Mouse (Mus musculus) midbrain, postnatal 0 days (tissue): ENCODE data around the gene Gm49394. TPM values are rescaled to one million over a fixed set of nuclear protein-coding genes. Genes with fewer than 3 reads are reported as not detected.

ENCODE experiments used
- ATAC-seq: fragments of 200-750 bp; cut with Nextera tagmentation; 2 replicates; pipeline ENCODE4 v1.8.0; 2017; ENCODE audit warnings: moderate number of reproducible peaks, mild to moderate bottlenecking, moderate TSS enrichment, moderate library complexity; ENCODE audit not compliant: low FRiP score
- DNase-seq: peaks from one replicate; pipeline ENCODE4 v3.0.0-alpha.2; 2015; ENCODE audit warnings: low spot score
- H3K27ac ChIP-seq: fragments of 300-500 bp; sonication (generic); 2 replicates; pipeline ENCODE4 v1.5.1; 2014; ENCODE audit warnings: low read depth, mild to moderate bottlenecking, low read length, mixed read lengths
- H3K27me3 ChIP-seq: fragments of 300-500 bp; sonication (generic); 2 replicates; pipeline ENCODE4 v1.6.1; 2014; ENCODE audit warnings: low read length, control low read depth, mixed read lengths; ENCODE audit not compliant: insufficient read depth
- H3K36me3 ChIP-seq: fragments of 300-500 bp; sonication (generic); 2 replicates; pipeline ENCODE4 v1.6.1; 2014; ENCODE audit warnings: low read length, control low read depth, mixed read lengths; ENCODE audit not compliant: insufficient read depth
- H3K4me1 ChIP-seq: fragments of 300-500 bp; sonication (generic); 2 replicates; pipeline ENCODE4 v1.6.1; 2014; ENCODE audit warnings: mild to moderate bottlenecking, control low read depth, antibody characterized with exemption, low read length, mixed read lengths; ENCODE audit not compliant: insufficient read depth
- H3K4me2 ChIP-seq: fragments of 300-500 bp; sonication (generic); 2 replicates; pipeline ENCODE4 v1.6.1; 2014; ENCODE audit warnings: low read depth, mild to moderate bottlenecking, low read length, mixed read lengths; ENCODE audit not compliant: poor library complexity, severe bottlenecking
- H3K4me3 ChIP-seq: fragments of 300-500 bp; sonication (generic); 2 replicates; pipeline ENCODE4 v1.5.1; 2014; ENCODE audit warnings: low read depth, mild to moderate bottlenecking, low read length, moderate library complexity
- H3K9ac ChIP-seq: fragments of 300-500 bp; sonication (generic); replicated peaks from 2 replicates; pipeline ENCODE4 v1.6.1; 2014; ENCODE audit warnings: mild to moderate bottlenecking, low read length, moderate library complexity, mixed read lengths; ENCODE audit not compliant: poor library complexity, severe bottlenecking
- H3K9me3 ChIP-seq: fragments of 300-500 bp; sonication (generic); 2 replicates; pipeline ENCODE4 v1.6.1; 2016; ENCODE audit warnings: low read length, control low read depth
- CTCF ChIP-seq: IDR thresholded peaks from 2 replicates; pipeline ENCODE4 v1.5.1; 2016; ENCODE audit warnings: antibody characterized with exemption, mild to moderate bottlenecking
- WGBS: fragments of 180-500 bp; shearing (Covaris S2); extraction: QIAGEN DNeasy Blood & Tissue Kit; methylation state at CpG from one replicate; pipeline ENCODE4 v1.1.7; 2014; 5-methylcytosine and 5-hydroxymethylcytosine counted together
- microRNA counts: library from miRNA; unstranded; fragments of <30 nt; microRNA quantifications from one replicate; lab custom pipeline; 2015
- microRNA-seq: library from miRNA; unstranded; fragments of <30 nt; microRNA quantifications from one replicate; pipeline ENCODE4, GENCODE M21; 2016; ENCODE audit warnings: borderline number of aligned reads
- polyA plus RNA-seq: library from polyadenylated mRNA; unstranded; fragments of >200 nt; fragmentation: Nextera tagmentation; extraction: Ambion mirVana; gene quantifications from 2 replicates; pipeline ENCODE4 v1.2.1, GENCODE M21; 2015
- total RNA-seq: library from RNA; depleted of rRNA; stranded (reverse); fragments of >200 nt; gene quantifications from 2 replicates; pipeline ENCODE4 v1.2.3, GENCODE M21; 2014; rRNA removed

Gene Gm49394
- total and polyA plus RNA-seq, 2 experiments from 2014 or later = not detected

DNA sequence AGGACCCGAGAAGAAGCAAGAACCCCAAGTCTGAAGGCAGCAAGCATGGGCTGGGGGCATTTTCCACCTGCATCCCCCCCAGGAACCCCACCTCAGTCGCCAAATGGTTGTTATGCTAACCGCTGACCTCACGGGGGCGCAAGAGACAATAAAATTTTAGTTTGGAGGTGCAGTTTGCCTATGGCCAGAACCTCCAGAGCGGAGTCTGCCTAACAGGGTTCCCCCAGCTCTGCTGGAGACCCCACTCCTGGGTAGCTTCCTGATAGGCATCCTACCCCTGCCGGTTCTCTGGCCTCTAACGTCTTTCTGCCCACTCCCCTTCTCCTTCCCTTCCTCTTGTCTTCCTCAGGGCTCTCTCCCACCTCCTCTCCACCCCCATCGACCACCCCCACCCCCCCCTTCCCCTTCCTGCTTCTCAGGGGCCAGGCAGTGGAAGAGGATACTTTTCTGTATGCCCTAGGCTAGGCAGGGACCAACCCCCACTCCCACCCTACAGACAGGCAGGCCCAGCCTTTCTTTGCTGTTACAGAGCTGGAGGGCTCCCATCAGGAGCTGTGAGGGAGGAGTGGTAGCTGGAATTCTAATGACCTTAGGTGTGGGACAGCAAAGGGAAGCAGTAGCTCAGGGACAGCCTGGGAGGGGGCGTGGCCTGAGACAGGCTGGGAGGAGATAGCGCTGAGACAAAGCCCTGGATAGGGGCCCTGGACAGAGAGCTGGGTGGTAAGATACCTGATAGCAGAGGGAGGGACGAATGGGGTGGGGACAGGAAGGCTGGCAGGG lies 58.9 kb downstream of the Gm49394 start:
- ATAC-seq = peak; percentile 74
- H3K36me3 ChIP-seq = no peaks in the 10 kb centered on the region
- H3K27me3 ChIP-seq = no peaks in the 10 kb centered on the region
- 0 out of 2 replicates have a peak overlapping the region, but pooled peaks have one; percentile 26 for H3K9ac ChIP-seq
- H3K4me1 ChIP-seq = no peaks in the 10 kb centered on the region
- H3K9me3 ChIP-seq = no peaks in the 10 kb centered on the region
- no peak overlapping the region for H3K4me2 ChIP-seq
- no peak overlapping the region for H3K27ac ChIP-seq
- no peak overlapping the region for H3K4me3 ChIP-seq
- 2% methylated on average over 12 of the region's 12 CpGs for WGBS
- DNase-seq = peak; percentile 66
- peak; percentile 76 for TF ChIP-seq CTCF

DNA sequence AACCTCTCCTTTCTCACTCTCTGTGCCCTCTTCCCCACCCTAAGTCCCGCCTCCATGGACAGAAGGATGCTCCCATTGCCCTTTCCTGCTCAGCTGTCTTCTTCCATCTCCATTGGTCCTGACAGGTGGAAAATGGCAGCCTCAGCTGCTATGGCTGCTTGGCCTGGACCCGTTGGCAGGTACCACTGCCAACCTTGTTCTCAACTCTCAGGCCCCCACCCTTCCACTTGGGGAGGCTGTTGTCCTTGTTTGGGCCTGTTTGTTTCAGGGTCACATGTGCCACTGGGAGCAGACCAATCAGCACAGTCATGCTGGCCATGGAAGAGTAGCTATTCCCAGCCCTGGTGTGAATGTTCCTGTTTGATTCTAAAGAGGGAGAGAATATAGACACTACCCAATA lies 68.8 kb downstream of the Gm49394 start:
- H3K9me3 ChIP-seq = no peaks in the 10 kb centered on the region
- TF ChIP-seq CTCF = no peak
- 88% methylated on average over 2 of the region's 2 CpGs for WGBS
- H3K9ac ChIP-seq = no peak overlapping the region
- no peak for ATAC-seq
- no peaks in the 10 kb centered on the region for H3K36me3 ChIP-seq
- no peak overlapping the region for H3K4me3 ChIP-seq
- DNase-seq = no peak
- no peaks in the 10 kb centered on the region for H3K27me3 ChIP-seq
- no peak overlapping the region for H3K27ac ChIP-seq
- H3K4me2 ChIP-seq = no peak overlapping the region
- no peaks in the 10 kb centered on the region for H3K4me1 ChIP-seq

MicroRNA genes within 50 kb of the gene (microRNA counts, 519-probe panel; counts per million panel counts)
- 528 counts per million, percentile 58 among the panel's probes with 10 or more counts for microRNA mmu-miR-483 (lab: Ali Mortazavi, UCI)

Small RNAs within 50 kb of the gene (microRNA-seq; reads per million reads assigned to microRNA genes)
- gene Mir483 = 242 reads per million, percentile 57 among the genes with 10 or more reads in this experiment

Other genes with a start within 250 kb of the Gm49394 start
- gene Syt8, start 235.1 kb downstream of the Gm49394 start, total RNA-seq = not detected in 2 replicates
- gene Syt8, start 235.1 kb downstream of the Gm49394 start, polyA plus RNA-seq = not detected in 2 replicates
- not detected in 2 replicates for gene Tnni2, start 228.1 kb downstream of the Gm49394 start, total RNA-seq
- 0.46 and 0.56 TPM in 2 replicates for gene Tnni2, start 228.1 kb downstream of the Gm49394 start, polyA plus RNA-seq
- 5.1 and 11.0 TPM in 2 replicates for gene Lsp1, start 209.1 kb downstream of the Gm49394 start, total RNA-seq
- 5.3 and 8.7 TPM in 2 replicates for gene Lsp1, start 209.1 kb downstream of the Gm49394 start, polyA plus RNA-seq
- 1.3 and 1.5 TPM in 2 replicates for gene Tnnt3, start 171.1 kb downstream of the Gm49394 start, total RNA-seq
- 2.0 and 3.1 TPM in 2 replicates for gene Tnnt3, start 171.1 kb downstream of the Gm49394 start, polyA plus RNA-seq
- 56.3 and 60.8 TPM in 2 replicates for gene Mrpl23, start 137.3 kb downstream of the Gm49394 start, total RNA-seq
- 24.6 and 30.1 TPM in 2 replicates for gene Mrpl23, start 137.3 kb downstream of the Gm49394 start, polyA plus RNA-seq
- 369 and 380 TPM in 2 replicates for gene Igf2, start 3.1 kb downstream of the Gm49394 start, total RNA-seq
- 195 and 213 TPM in 2 replicates for gene Igf2, start 3.1 kb downstream of the Gm49394 start, polyA plus RNA-seq
- not detected in 2 replicates for gene Ins2, start 73.4 kb upstream of the Gm49394 start, total RNA-seq
- 0.58 TPM in 1 of 2 replicates, not detected in the other for gene Ins2, start 73.4 kb upstream of the Gm49394 start, polyA plus RNA-seq